Mouse (Mus musculus): ENCODE measurements around the gene Nop2. TPM values are rescaled to one million over a fixed set of nuclear protein-coding genes. Genes with fewer than 3 reads are reported as not detected.

Nop2 gene
- polyA plus RNA-seq, 1 experiment from 2014 or later: 17.7 TPM

- Histone ChIP-seq H3K9ac (replicated peaks; ENCODE audit: low read depth) (no peak overlapping the region), H3K4me1 (ENCODE audit: insufficient read depth, low read depth, low read length) (peaks cover 2% of the 10 kb centered on the region; the same call in 1 of the 2 replicates), H3K27me3 (replicated peaks; ENCODE audit: insufficient read depth, low read length) (no peaks in the 10 kb centered on the region), H3K27ac (ENCODE audit: low read length) (no peak overlapping the region), H3K36me3 (ENCODE audit: insufficient read depth, low read length) (peaks cover 31% of the 10 kb centered on the region), H3K4me2 (replicated peaks; ENCODE audit: low read depth, low read length) (no peak overlapping the region), H3K9me3 (ENCODE audit: low read length) (no peaks in the 10 kb centered on the region), H3K4me3 (ENCODE audit: low read depth, low read length) (no peak overlapping the region)
- WGBS: 88% methylated on average over 12 of the region's 12 CpGs
- DNase-seq (ENCODE audit: low spot score) (no peak), ATAC-seq (no peak)
- TF ChIP-seq CTCF (IDR thresholded peaks at IDR 0.05) (no peak), EP300 (IDR thresholded peaks at IDR 0.05) (no peak)
Observed at GRCm38 (mm10) chr6:125128724-125129123, 3.0 kb upstream of the Nop2 start.

- H3K27me3 ChIP-seq (replicated peaks; ENCODE audit: insufficient read depth, low read length): no peaks in the 10 kb centered on the region
- WGBS: 86% methylated on average over 19 of the region's 20 CpGs
- TF ChIP-seq CTCF (IDR thresholded peaks at IDR 0.05): no peak
- no peak for TF ChIP-seq EP300 (IDR thresholded peaks at IDR 0.05)
- H3K4me3 ChIP-seq (ENCODE audit: low read depth, low read length): no peak overlapping the region
- no peak overlapping the region for H3K27ac ChIP-seq (ENCODE audit: low read length)
- peaks cover 22% of the 10 kb centered on the region for H3K36me3 ChIP-seq (ENCODE audit: insufficient read depth, low read length)
- H3K9me3 ChIP-seq (ENCODE audit: low read length): no peaks in the 10 kb centered on the region
- H3K9ac ChIP-seq (replicated peaks; ENCODE audit: low read depth): no peak overlapping the region
- H3K4me2 ChIP-seq (replicated peaks; ENCODE audit: low read depth, low read length): no peak overlapping the region
- ATAC-seq: no peak
- no peak for DNase-seq (ENCODE audit: low spot score)
- peaks cover 2% of the 10 kb centered on the region; the same call in 1 of the 2 replicates for H3K4me1 ChIP-seq (ENCODE audit: insufficient read depth, low read depth, low read length)
Observed at GRCm38 (mm10) chr6:125129710-125130402, 1.9 kb upstream of the Nop2 start.

- peak overlapping the region; percentile 69 for H3K9ac ChIP-seq (replicated peaks; ENCODE audit: low read depth)
- no peaks in the 10 kb centered on the region for H3K27me3 ChIP-seq (replicated peaks; ENCODE audit: insufficient read depth, low read length)
- DNase-seq (ENCODE audit: low spot score) (no peak), ATAC-seq (no peak)
- peak overlapping the region; percentile 91 for H3K4me2 ChIP-seq (replicated peaks; ENCODE audit: low read depth, low read length)
- H3K27ac ChIP-seq (ENCODE audit: low read length): no peak overlapping the region
- H3K36me3 ChIP-seq (ENCODE audit: insufficient read depth, low read length): peaks cover 18% of the 10 kb centered on the region
- H3K4me3 ChIP-seq (ENCODE audit: low read depth, low read length): peak overlapping the region; percentile 78
- 4% methylated on average over 11 of the region's 11 CpGs for WGBS
- TF ChIP-seq CTCF (IDR thresholded peaks at IDR 0.05) (no peak), EP300 (IDR thresholded peaks at IDR 0.05) (no peak)
- no peaks in the 10 kb centered on the region for H3K9me3 ChIP-seq (ENCODE audit: low read length)
- peaks cover 2% of the 10 kb centered on the region; the same call in 1 of the 2 replicates for H3K4me1 ChIP-seq (ENCODE audit: insufficient read depth, low read depth, low read length)
Observed at GRCm38 (mm10) chr6:125132470-125132869, 761 bp downstream of the Nop2 start.

- Histone ChIP-seq H3K9ac (replicated peaks; ENCODE audit: low read depth) (no peak overlapping the region), H3K36me3 (ENCODE audit: insufficient read depth, low read length) (peaks cover 20% of the 10 kb centered on the region), H3K27me3 (replicated peaks; ENCODE audit: insufficient read depth, low read length) (no peaks in the 10 kb centered on the region), H3K27ac (ENCODE audit: low read length) (no peak overlapping the region), H3K4me2 (replicated peaks; ENCODE audit: low read depth, low read length) (no peak overlapping the region), H3K4me1 (ENCODE audit: insufficient read depth, low read depth, low read length) (peaks cover 2% of the 10 kb centered on the region; the same call in 1 of the 2 replicates), H3K4me3 (ENCODE audit: low read depth, low read length) (no peak overlapping the region), H3K9me3 (ENCODE audit: low read length) (no peaks in the 10 kb centered on the region)
- ATAC-seq (no peak), DNase-seq (ENCODE audit: low spot score) (peak; percentile 42)
- 90% methylated on average over 19 of the region's 19 CpGs for WGBS
- TF ChIP-seq EP300 (IDR thresholded peaks at IDR 0.05) (no peak), CTCF (IDR thresholded peaks at IDR 0.05) (peak; percentile 66)
Observed at GRCm38 (mm10) chr6:125137002-125137671, 5.4 kb downstream of the Nop2 start.

- Histone ChIP-seq H3K27ac (ENCODE audit: low read length) (no peak overlapping the region), H3K9ac (replicated peaks; ENCODE audit: low read depth) (no peak overlapping the region), H3K4me1 (ENCODE audit: insufficient read depth, low read depth, low read length) (no peaks in the 10 kb centered on the region), H3K36me3 (ENCODE audit: insufficient read depth, low read length) (peaks cover 20% of the 10 kb centered on the region), H3K4me3 (ENCODE audit: low read depth, low read length) (no peak overlapping the region), H3K4me2 (replicated peaks; ENCODE audit: low read depth, low read length) (no peak overlapping the region), H3K27me3 (replicated peaks; ENCODE audit: insufficient read depth, low read length) (no peaks in the 10 kb centered on the region), H3K9me3 (ENCODE audit: low read length) (no peaks in the 10 kb centered on the region)
- TF ChIP-seq CTCF (IDR thresholded peaks at IDR 0.05) (no peak), EP300 (IDR thresholded peaks at IDR 0.05) (no peak)
- DNase-seq (ENCODE audit: low spot score) (no peak), ATAC-seq (no peak)
- WGBS: 88% methylated on average over 7 of the region's 7 CpGs
Observed at GRCm38 (mm10) chr6:125139747-125140146, 8.0 kb downstream of the Nop2 start.

- Histone ChIP-seq H3K4me2 (replicated peaks; ENCODE audit: low read depth, low read length) (no peak overlapping the region), H3K9me3 (ENCODE audit: low read length) (no peaks in the 10 kb centered on the region), H3K36me3 (ENCODE audit: insufficient read depth, low read length) (peaks cover 15% of the 10 kb centered on the region), H3K27me3 (replicated peaks; ENCODE audit: insufficient read depth, low read length) (no peaks in the 10 kb centered on the region), H3K27ac (ENCODE audit: low read length) (no peak overlapping the region), H3K4me1 (ENCODE audit: insufficient read depth, low read depth, low read length) (no peaks in the 10 kb centered on the region), H3K9ac (replicated peaks; ENCODE audit: low read depth) (no peak overlapping the region), H3K4me3 (ENCODE audit: low read depth, low read length) (no peak overlapping the region)
- DNase-seq (ENCODE audit: low spot score) (no peak), ATAC-seq (no peak)
- TF ChIP-seq CTCF (IDR thresholded peaks at IDR 0.05) (no peak), EP300 (IDR thresholded peaks at IDR 0.05) (no peak)
- 91% methylated on average over 8 of the region's 8 CpGs for WGBS
Observed at GRCm38 (mm10) chr6:125142436-125142835, 10.7 kb downstream of the Nop2 start.

Data from lung, postnatal 0 days (tissue).